Comparison of ENCODE assay signal across 10 mouse cellular contexts in genomic region chr11:118000565-118001215, GRCm38 (mm10). TPM values are rescaled to one million over a fixed set of nuclear protein-coding genes. Genes with fewer than 3 reads are reported as not detected.
A peak's percentile ranks its signal among the peaks of the same experiment; 100 is the strongest.
DNase-seq lines count a peak whose midpoint lies in the region; ATAC-seq and TF ChIP-seq lines count a peak whose summit lies in the region.
"Had no signal": no experiment of that assay in that cellular context is flagged by ENCODE, and none has a peak within 500 bp of the region (broad histone marks: within the 10 kb centered on the region; RNA-seq: fewer than 3 reads in every experiment).

No protein-coding gene starts in this region.

- no peak overlapping the region for H3K4me3 ChIP-seq in gastrocnemius, adult 2 months
- no peak overlapping the region for H3K4me3 ChIP-seq in lung, adult 2 months (replicated peaks; ENCODE audit: extremely low read depth, low read depth, low read length)

- H3K27ac ChIP-seq in gastrocnemius, adult 2 months, result peak overlapping the region; percentile 46

- no peak for DNase-seq in gastrocnemius, adult 2 months
- no peak for DNase-seq in gastrocnemius, postnatal 4 days (ENCODE audit: low spot score in 2 of 2)
- DNase-seq in CD4-positive, CD25-positive, alpha-beta regulatory T cell, adult 2 months (ENCODE audit: low read depth, low spot score), result peak; percentile 54
- DNase-seq in c-Kit-positive CD71-positive TER-119-negative erythroid progenitor cells, embryonic 14.5 days (ENCODE audit: low read depth), result peak; percentile 86
- no peak for DNase-seq in lung, adult 2 months
- no peak for DNase-seq in cerebellum, adult 11-12 months
- no peak for DNase-seq in urinary bladder, postnatal 4 days (ENCODE audit: low spot score in 2 of 2)
- DNase-seq: cerebellum, postnatal 25 days; kidney, adult 2 months had no signal

- intact Hi-C loops in gastrocnemius, adult 2 months (cut with DNase I), result no loop called here

- no peak for TF ChIP-seq POLR2A in lung, adult 2 months (IDR thresholded peaks at IDR 0.05; ENCODE audit: borderline replicate concordance, extremely low read depth, low read depth, low read length)

- WGBS in lung, adult 2 months, result 90% methylated on average over 7 of the region's 7 CpGs

- peaks cover 26% of the 10 kb centered on the region for H3K4me1 ChIP-seq in lung, adult 2 months (ENCODE audit: control insufficient read depth, insufficient read depth, low read length)

- TF ChIP-seq CTCF in gastrocnemius, adult 2 months (IDR thresholded peaks at IDR 0.05), result no peak
- TF ChIP-seq CTCF in lung, adult 2 months (IDR thresholded peaks at IDR 0.05; ENCODE audit: insufficient read depth, low read length), result no peak

- ATAC-seq in megakaryocyte progenitor cell, adult 5-6 weeks (replicated peaks; ENCODE audit: poor library complexity), result peak; percentile 95

RNA-seq across cellular contexts. Expression of gene Pgs1, which starts 14.6 kb away (rescaled TPM):
- total RNA-seq in gastrocnemius, adult 2 months (2021), result 10 to 100 TPM; 17.2 to 18.0 TPM
- total RNA-seq in gastrocnemius, postnatal 4 days (2021), result 10 to 100 TPM; 21.6 to 24.6 TPM
- 13.0 and 14.7 TPM in 2 replicates for total RNA-seq in megakaryocyte progenitor cell, adult 5-6 weeks (2015)
- 15.6 and 18.7 TPM in 2 replicates for total RNA-seq in megakaryocyte progenitor cell, adult 5-6 weeks (2017)
- polyA plus RNA-seq in lung, adult 2 months (2012; rRNA removed), result 83.2 and 104 TPM in 2 replicates

RNA-seq across cellular contexts. Expression of gene Socs3, which starts 30.8 kb away (rescaled TPM):
- total RNA-seq in gastrocnemius, adult 2 months (2021), result 10 to 100 TPM in 1 of 2 experiments, 1 to 10 TPM in 1; 1.7 to 10.1 TPM
- 10 to 100 TPM; 14.0 to 14.8 TPM for total RNA-seq in gastrocnemius, postnatal 4 days (2021)
- 0.76 and 0.96 TPM in 2 replicates for total RNA-seq in megakaryocyte progenitor cell, adult 5-6 weeks (2015)
- total RNA-seq in megakaryocyte progenitor cell, adult 5-6 weeks (2017), result 0.79 and 1.1 TPM in 2 replicates
- polyA plus RNA-seq in lung, adult 2 months (2012; rRNA removed), result 32.1 and 40.6 TPM in 2 replicates

Comparison
In these comparisons a context has a peak if more than half of its experiments do, and no peak if none do; other contexts are left out.
1. DNase-seq: peak in CD4-positive, CD25-positive, alpha-beta regulatory T cell, adult 2 months (single experiment) and c-Kit-positive CD71-positive TER-119-negative erythroid progenitor cells, embryonic 14.5 days (single experiment); none in gastrocnemius, adult 2 months (single experiment), gastrocnemius, postnatal 4 days (0 of 2), lung, adult 2 months (single experiment), cerebellum, adult 11-12 months (single experiment) and urinary bladder, postnatal 4 days (0 of 2).